Mouse (Mus musculus) spleen, adult 2 months (tissue): ENCODE data around the gene Creld1.

ENCODE experiments used
- CTCF ChIP-seq: fragments of 200-500 bp; IDR thresholded peaks from 2 replicates; pipeline ENCODE4 v1.5.1; 2011; ENCODE audit warnings: mild to moderate bottlenecking, inconsistent platforms; ENCODE audit not compliant: insufficient read depth, insufficient read length, insufficient replicate concordance; ENCODE audit errors: extremely low read depth
- POLR2A ChIP-seq: fragments of 200-500 bp; IDR thresholded peaks from 2 replicates; pipeline ENCODE4 v1.6.1; 2011; ENCODE audit warnings: low read depth, low read length, inconsistent platforms

DNA sequence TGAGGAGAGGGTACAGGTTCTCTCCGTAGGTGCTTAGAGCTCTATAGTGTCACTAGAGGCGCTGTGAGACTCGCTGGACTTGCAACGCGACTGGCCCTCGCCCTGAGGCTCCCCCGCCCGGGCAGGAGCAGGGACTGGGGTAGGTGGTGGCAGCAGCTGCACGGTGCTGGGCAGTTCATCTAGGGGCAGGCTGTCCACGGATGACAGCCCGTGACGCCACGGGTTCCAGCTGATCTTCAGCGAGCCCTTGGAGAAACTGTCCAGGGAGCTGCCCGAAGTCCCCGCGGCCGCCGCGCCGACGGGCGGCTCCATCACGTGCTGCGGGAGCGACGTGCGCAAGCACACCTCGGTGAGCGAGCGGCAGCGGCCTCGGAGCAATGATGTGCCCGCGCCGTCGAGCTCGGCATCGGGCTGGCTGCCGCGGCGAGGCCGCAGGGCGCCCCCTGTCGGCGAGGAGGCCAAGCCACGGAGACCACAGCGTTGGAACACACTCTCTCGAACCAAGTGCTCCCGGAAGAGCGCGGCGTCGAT lies 11.2 kb downstream of the Creld1 start:
- TF ChIP-seq CTCF (peak; percentile 87), POLR2A (peak; percentile 5)
